In the genomic region with DNA sequence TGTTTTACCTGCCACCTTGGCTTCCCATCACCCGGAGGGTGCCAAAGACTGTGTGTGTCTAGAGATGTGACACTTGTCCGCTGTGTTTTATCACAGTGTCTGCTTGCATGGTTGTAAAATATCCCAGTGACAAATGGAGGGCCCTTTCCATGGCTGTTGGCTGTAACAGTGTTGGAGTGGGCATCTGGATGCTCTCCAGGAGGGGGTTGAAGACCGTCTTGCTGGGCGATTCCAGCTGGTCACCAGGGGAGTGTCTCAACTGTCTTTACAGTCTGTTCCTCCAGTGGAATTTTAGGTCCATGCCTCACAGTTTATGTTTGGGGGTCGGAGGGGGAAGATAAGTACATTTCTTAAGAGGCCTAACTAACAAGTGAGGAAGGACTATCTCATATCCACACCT, we compare ENCODE assay signal across 13 mouse cellular contexts. TPM values are rescaled to one million over a fixed set of nuclear protein-coding genes. Genes with fewer than 3 reads are reported as not detected.
DNase-seq lines count a peak whose midpoint lies in the region; ATAC-seq and TF ChIP-seq lines count a peak whose summit lies in the region.
"Had no signal": no experiment of that assay in that cellular context is flagged by ENCODE, and none has a peak within 500 bp of the region (broad histone marks: within the 10 kb centered on the region; RNA-seq: fewer than 3 reads in every experiment).

No protein-coding gene starts in this region.

- TF ChIP-seq CTCF in stomach, postnatal 0 days (IDR thresholded peaks at IDR 0.05; ENCODE audit: low read depth), result no peak

- H3K9ac ChIP-seq in heart, embryonic 14.5 days (ENCODE audit: low read length), result peak overlapping the region; percentile 31; the same call in 1 of the 2 replicates
- H3K9ac ChIP-seq in hindbrain, embryonic 12.5 days, result peak overlapping the region; percentile 19; the same call in 1 of the 2 replicates
- 0 out of 2 replicates have a peak overlapping the region, but pooled peaks have one; percentile 22 for H3K9ac ChIP-seq in stomach, embryonic 16.5 days (ENCODE audit: low read length)
- no peak overlapping the region for H3K9ac ChIP-seq in stomach, postnatal 0 days (ENCODE audit: low read length)
- H3K9ac ChIP-seq: embryonic facial prominence, embryonic 12.5 days; embryonic facial prominence, embryonic 15.5 days; forebrain, embryonic 12.5 days; hindbrain, embryonic 15.5 days had no signal

- peaks cover 33% of the 10 kb centered on the region for H3K27me3 ChIP-seq in heart, embryonic 14.5 days (ENCODE audit: control insufficient read depth, insufficient read depth, low read length)
- H3K27me3 ChIP-seq in hindbrain, embryonic 12.5 days, result peaks cover 20% of the 10 kb centered on the region; the same call in 1 of the 2 replicates
- H3K27me3 ChIP-seq in hindbrain, embryonic 10.5 days (ENCODE audit: insufficient read depth, poor library complexity, severe bottlenecking), result peaks cover 50% of the 10 kb centered on the region
- peaks cover 3% of the 10 kb centered on the region; the same call in 1 of the 2 replicates for H3K27me3 ChIP-seq in stomach, embryonic 16.5 days (ENCODE audit: control insufficient read depth, insufficient read depth, low read length)
- no peaks in the 10 kb centered on the region for H3K27me3 ChIP-seq in stomach, postnatal 0 days (ENCODE audit: control insufficient read depth, insufficient read depth, low read length)

- TF ChIP-seq EP300 in stomach, postnatal 0 days (optimal IDR thresholded peaks at IDR 0.05), result no peak

- H3K4me2 ChIP-seq in heart, embryonic 14.5 days (ENCODE audit: low read length), result 0 out of 2 replicates have a peak overlapping the region, but pooled peaks have one; percentile 9
- H3K4me2 ChIP-seq in hindbrain, embryonic 12.5 days (replicated peaks), result no peak overlapping the region
- no peak overlapping the region for H3K4me2 ChIP-seq in stomach, embryonic 16.5 days (ENCODE audit: low read depth, low read length)
- no peak overlapping the region for H3K4me2 ChIP-seq in stomach, postnatal 0 days (replicated peaks; ENCODE audit: low read depth)
- H3K4me2 ChIP-seq: embryonic facial prominence, embryonic 12.5 days; embryonic facial prominence, embryonic 15.5 days; forebrain, embryonic 12.5 days; heart, embryonic 11.5 days; hindbrain, embryonic 15.5 days had no signal

- WGBS in heart, embryonic 14.5 days, result 60% methylated on average over 5 of the region's 5 CpGs
- 76% methylated on average over 5 of the region's 5 CpGs for WGBS in hindbrain, embryonic 12.5 days
- 73% methylated on average over 5 of the region's 5 CpGs for WGBS in hindbrain, embryonic 10.5 days
- WGBS in stomach, embryonic 16.5 days, result 57% methylated on average over 5 of the region's 5 CpGs
- WGBS in stomach, postnatal 0 days, result 49% methylated on average over 5 of the region's 5 CpGs

- no peaks in the 10 kb centered on the region for H3K9me3 ChIP-seq in heart, embryonic 14.5 days (ENCODE audit: control insufficient read depth, low read length)
- no peaks in the 10 kb centered on the region for H3K9me3 ChIP-seq in hindbrain, embryonic 12.5 days (replicated peaks)
- no peaks in the 10 kb centered on the region for H3K9me3 ChIP-seq in hindbrain, embryonic 10.5 days
- 0 out of 2 replicates have a peak, but pooled peaks cover 4% of the 10 kb centered on the region for H3K9me3 ChIP-seq in stomach, embryonic 16.5 days (replicated peaks; ENCODE audit: control insufficient read depth, low read length)
- H3K9me3 ChIP-seq in stomach, postnatal 0 days (ENCODE audit: control insufficient read depth, low read length), result no peaks in the 10 kb centered on the region
- H3K9me3 ChIP-seq: embryonic facial prominence, embryonic 12.5 days; embryonic facial prominence, embryonic 15.5 days; forebrain, embryonic 12.5 days; hindbrain, embryonic 15.5 days had no signal

- peak; percentile 50 to 59 for DNase-seq in cerebellum, postnatal 10 days
- DNase-seq in cerebellum, postnatal 36 days, result no peak
- no peak for DNase-seq in heart, postnatal 25 days (ENCODE audit: low spot score)
- DNase-seq in hindbrain, embryonic 10.5 days (ENCODE audit: low spot score), result no peak
- DNase-seq in stomach, postnatal 0 days (ENCODE audit: low spot score), result no peak

- ATAC-seq in heart, embryonic 14.5 days (ENCODE audit: insufficient number of reproducible peaks, insufficient read depth, low FRiP score, low read depth), result no peak
- no peak for ATAC-seq in hindbrain, embryonic 12.5 days (ENCODE audit: low FRiP score)
- ATAC-seq in stomach, embryonic 16.5 days (ENCODE audit: insufficient read depth, low FRiP score), result no peak
- no peak for ATAC-seq in stomach, postnatal 0 days (ENCODE audit: low FRiP score, low TSS enrichment)

- no peak overlapping the region for H3K4me3 ChIP-seq in heart, embryonic 14.5 days (ENCODE audit: control insufficient read depth in 1 of 2, insufficient read depth in 1 of 2, low read depth in 1 of 2, low read length in 2 of 2)
- no peak overlapping the region for H3K4me3 ChIP-seq in hindbrain, embryonic 12.5 days
- H3K4me3 ChIP-seq in hindbrain, embryonic 10.5 days, result no peak overlapping the region
- H3K4me3 ChIP-seq in stomach, embryonic 16.5 days (replicated peaks; ENCODE audit: low read length), result no peak overlapping the region
- H3K4me3 ChIP-seq in stomach, postnatal 0 days (ENCODE audit: low read depth, low read length), result no peak overlapping the region
- H3K4me3 ChIP-seq: embryonic facial prominence, embryonic 12.5 days; embryonic facial prominence, embryonic 15.5 days; forebrain, embryonic 12.5 days; hindbrain, embryonic 15.5 days had no signal

- no peaks in the 10 kb centered on the region for H3K36me3 ChIP-seq in heart, embryonic 14.5 days (ENCODE audit: control insufficient read depth, insufficient read depth, low read length)
- no peaks in the 10 kb centered on the region for H3K36me3 ChIP-seq in hindbrain, embryonic 12.5 days
- H3K36me3 ChIP-seq in hindbrain, embryonic 10.5 days, result no peaks in the 10 kb centered on the region
- no peaks in the 10 kb centered on the region for H3K36me3 ChIP-seq in stomach, embryonic 16.5 days (ENCODE audit: control insufficient read depth, insufficient read depth, low read length)
- no peaks in the 10 kb centered on the region for H3K36me3 ChIP-seq in stomach, postnatal 0 days (ENCODE audit: control insufficient read depth, insufficient read depth, low read length)
- H3K36me3 ChIP-seq: embryonic facial prominence, embryonic 12.5 days; embryonic facial prominence, embryonic 15.5 days; forebrain, embryonic 12.5 days; hindbrain, embryonic 15.5 days had no signal

- H3K4me1 ChIP-seq in heart, embryonic 14.5 days (ENCODE audit: control insufficient read depth in 2 of 2, insufficient read depth in 2 of 2, low read length in 2 of 2), result no peaks in the 10 kb centered on the region
- H3K4me1 ChIP-seq in hindbrain, embryonic 12.5 days, result no peaks in the 10 kb centered on the region
- H3K4me1 ChIP-seq in hindbrain, embryonic 10.5 days (replicated peaks), result peaks cover 7% of the 10 kb centered on the region
- H3K4me1 ChIP-seq in stomach, embryonic 16.5 days (ENCODE audit: control insufficient read depth, insufficient read depth, low read length), result no peaks in the 10 kb centered on the region
- H3K4me1 ChIP-seq in stomach, postnatal 0 days (replicated peaks; ENCODE audit: control insufficient read depth, insufficient read depth), result no peaks in the 10 kb centered on the region
- H3K4me1 ChIP-seq: embryonic facial prominence, embryonic 12.5 days had no signal

- intact Hi-C loops in heart, postnatal 25 days (cut with DNase I), result loop anchor here (2.0 to 5.0 kb wide), 3 partner anchors 99 to 354 kb away; partner anchors contain the start of genes Brd7 and Nkd1

- H3K27ac ChIP-seq in heart, embryonic 14.5 days (replicated peaks in 1 of 2; ENCODE audit: control insufficient read depth in 1 of 2, insufficient read depth in 1 of 2, low read depth in 2 of 2, low read length in 2 of 2), result no peak overlapping the region
- H3K27ac ChIP-seq in hindbrain, embryonic 12.5 days, result no peak overlapping the region
- no peak overlapping the region for H3K27ac ChIP-seq in hindbrain, embryonic 10.5 days
- H3K27ac ChIP-seq in stomach, embryonic 16.5 days (ENCODE audit: low read length), result no peak overlapping the region
- no peak overlapping the region for H3K27ac ChIP-seq in stomach, postnatal 0 days (replicated peaks)
- H3K27ac ChIP-seq: embryonic facial prominence, embryonic 12.5 days; embryonic facial prominence, embryonic 15.5 days; forebrain, embryonic 12.5 days; hindbrain, embryonic 15.5 days had no signal

RNA-seq across cellular contexts. Expression of gene Snx20, which starts 15.0 kb away (rescaled TPM):
- polyA plus RNA-seq in heart, embryonic 14.5 days (2014; fragmentation: Nextera tagmentation; extraction: Ambion mirVana), result 1.7 and 2.0 TPM in 2 replicates
- 1 to 10 TPM; 1.3 to 1.9 TPM for total RNA-seq in heart, postnatal 25 days (2021)
- polyA plus RNA-seq in hindbrain, embryonic 12.5 days (2016; fragmentation: Nextera tagmentation; extraction: Ambion mirVana), result 1.5 and 1.7 TPM in 2 replicates
- polyA plus RNA-seq in hindbrain, embryonic 10.5 days (2016; fragmentation: Nextera tagmentation; extraction: Ambion mirVana), result 1.1 and 1.3 TPM in 2 replicates
- 1.4 and 1.9 TPM in 2 replicates for polyA plus RNA-seq in stomach, embryonic 16.5 days (2015; fragmentation: Nextera tagmentation; extraction: Ambion mirVana)
- polyA plus RNA-seq in stomach, postnatal 0 days (2015; fragmentation: Nextera tagmentation; extraction: Ambion mirVana), result 2.0 and 2.1 TPM in 2 replicates

RNA-seq across cellular contexts. Expression of gene Nod2, which starts 26.2 kb away (rescaled TPM):
- not detected in 2 replicates for polyA plus RNA-seq in heart, embryonic 14.5 days (2014; fragmentation: Nextera tagmentation; extraction: Ambion mirVana)
- 1 to 10 TPM; 1.2 to 1.3 TPM for total RNA-seq in heart, postnatal 25 days (2021)
- 0.13 and 0.25 TPM in 2 replicates for polyA plus RNA-seq in hindbrain, embryonic 12.5 days (2016; fragmentation: Nextera tagmentation; extraction: Ambion mirVana)
- polyA plus RNA-seq in hindbrain, embryonic 10.5 days (2016; fragmentation: Nextera tagmentation; extraction: Ambion mirVana), result 0.15 and 0.17 TPM in 2 replicates
- 0.28 and 0.44 TPM in 2 replicates for polyA plus RNA-seq in stomach, embryonic 16.5 days (2015; fragmentation: Nextera tagmentation; extraction: Ambion mirVana)
- polyA plus RNA-seq in stomach, postnatal 0 days (2015; fragmentation: Nextera tagmentation; extraction: Ambion mirVana), result 0.12 and 0.15 TPM in 2 replicates
- polyA plus RNA-seq: hindbrain, embryonic 15.5 days had no signal

Comparison
In these comparisons a context has a peak if more than half of its experiments do, and no peak if none do; other contexts are left out.
1. DNase-seq: peak in cerebellum, postnatal 10 days (2 of 2); none in cerebellum, postnatal 36 days (0 of 2), heart, postnatal 25 days (single experiment), hindbrain, embryonic 10.5 days (single experiment) and stomach, postnatal 0 days (single experiment).